Mouse (Mus musculus) MEL-GATA-1-ER (cell line): ENCODE results near the gene Cttnbp2.
"Not testable (repeated sequence)": the region's sequence is repeated elsewhere in the genome, so short reads cannot be mapped to it uniquely, and the experiment has no call there.

Experiments
- DNase-seq: peaks from one replicate; pipeline ENCODE4 v3.0.0-alpha.2; 2012; ENCODE audit warnings: low read depth; ENCODE audit errors: extremely low read depth

Gene Cttnbp2

GRCm38 (mm10) chr6:18420660-18421059 is 94.0 kb downstream of the Cttnbp2 start:
- DNase-seq: no peak

GRCm38 (mm10) chr6:18417866-18418454 is 96.7 kb downstream of the Cttnbp2 start:
- no peak for DNase-seq

GRCm38 (mm10) chr6:18415961-18416360 is 98.7 kb downstream of the Cttnbp2 start:
- DNase-seq: peak; percentile 69

- DNase-seq: no peak
Observed at GRCm38 (mm10) chr6:18411505-18412225, 103.0 kb downstream of the Cttnbp2 start.

DNA sequence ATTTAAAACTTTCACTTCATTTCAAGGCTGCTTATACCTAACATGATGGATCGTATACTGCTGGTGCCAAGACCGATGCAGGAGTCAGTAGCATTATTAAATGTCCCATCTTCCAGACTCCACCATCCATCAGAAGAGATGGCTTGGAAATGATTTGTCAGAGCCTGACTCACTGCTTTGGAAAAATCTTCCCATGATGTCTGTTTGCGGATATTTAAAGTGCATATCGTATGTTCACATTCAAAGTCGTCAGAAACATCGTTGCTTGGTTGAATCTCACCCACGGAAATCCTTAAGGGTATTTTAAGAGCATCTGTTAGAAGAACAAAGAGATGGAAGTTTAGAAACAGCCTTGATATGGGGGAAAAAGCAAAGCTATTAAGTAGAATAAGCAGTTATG is 106.2 kb downstream of the Cttnbp2 start:
- no peak for DNase-seq

GRCm38 (mm10) chr6:18401066-18401674 is 113.5 kb downstream of the Cttnbp2 start:
- no peak for DNase-seq

DNA sequence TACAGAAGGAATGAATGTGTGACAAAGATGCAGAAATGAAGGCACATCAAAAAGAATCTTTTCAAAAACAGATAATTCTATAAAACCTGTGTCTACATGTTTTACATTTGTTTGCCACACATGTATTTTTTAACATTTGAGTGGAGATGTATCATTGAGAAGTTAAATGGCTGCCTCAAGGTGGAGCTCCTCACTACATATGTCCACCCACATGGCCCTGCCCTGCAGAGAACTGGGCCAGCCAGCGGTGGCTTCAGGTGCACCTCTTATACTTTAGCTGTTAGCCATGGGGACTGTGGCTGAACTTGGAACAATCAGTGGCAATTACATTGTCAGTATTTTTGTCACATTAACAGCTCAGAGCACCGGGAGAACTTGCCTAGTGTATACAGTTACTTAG is 133.3 kb downstream of the Cttnbp2 start:
- DNase-seq: no peak

GRCm38 (mm10) chr6:18380300-18381202 is 134.1 kb downstream of the Cttnbp2 start:
- peak; percentile 76 for DNase-seq

DNA sequence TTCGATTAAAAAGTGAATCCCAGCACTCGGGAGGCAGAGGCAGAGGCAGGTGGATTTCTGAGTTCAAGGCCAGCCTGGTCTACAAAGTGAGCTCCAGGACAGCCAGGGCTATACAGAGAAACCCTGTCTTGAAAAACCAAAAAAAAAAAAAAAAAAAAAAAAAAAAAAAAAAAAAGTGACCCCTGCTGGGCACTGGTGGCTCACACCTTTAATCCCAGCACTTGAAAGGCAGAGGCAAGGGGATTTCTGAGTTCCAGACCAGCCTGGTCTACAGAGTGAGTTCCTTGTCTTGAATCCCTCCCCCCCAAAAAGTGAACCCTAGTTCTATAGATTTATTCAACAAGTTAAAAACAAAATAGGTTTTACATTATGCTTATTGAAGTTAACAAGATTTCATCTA is 136.9 kb downstream of the Cttnbp2 start:
- DNase-seq: not testable (repeated sequence)

- DNase-seq: no peak
Observed at GRCm38 (mm10) chr6:18374744-18375143, 139.9 kb downstream of the Cttnbp2 start.

DNA sequence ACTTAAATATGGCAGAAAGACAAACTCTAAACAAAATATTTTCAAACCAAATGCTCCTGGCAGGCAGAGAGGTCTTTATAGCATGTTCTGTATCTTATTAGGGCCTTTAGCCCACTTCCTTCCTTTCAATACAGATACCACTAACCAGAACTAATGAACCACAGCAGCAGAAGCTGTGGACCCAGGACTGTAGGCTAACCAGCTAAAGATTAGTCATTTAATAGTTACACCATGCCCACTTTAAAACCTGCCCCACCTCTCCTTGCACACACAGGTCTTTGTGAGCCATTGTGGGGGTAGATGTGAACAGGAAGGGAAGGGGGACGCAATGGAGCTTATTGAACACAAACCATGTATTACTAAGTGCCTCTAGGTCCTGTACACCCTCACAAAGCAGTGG is 141.0 kb downstream of the Cttnbp2 start:
- DNase-seq: peak; percentile 20

- DNase-seq: peak; percentile 64
Observed at GRCm38 (mm10) chr6:18372447-18373228, 142.0 kb downstream of the Cttnbp2 start.

DNA sequence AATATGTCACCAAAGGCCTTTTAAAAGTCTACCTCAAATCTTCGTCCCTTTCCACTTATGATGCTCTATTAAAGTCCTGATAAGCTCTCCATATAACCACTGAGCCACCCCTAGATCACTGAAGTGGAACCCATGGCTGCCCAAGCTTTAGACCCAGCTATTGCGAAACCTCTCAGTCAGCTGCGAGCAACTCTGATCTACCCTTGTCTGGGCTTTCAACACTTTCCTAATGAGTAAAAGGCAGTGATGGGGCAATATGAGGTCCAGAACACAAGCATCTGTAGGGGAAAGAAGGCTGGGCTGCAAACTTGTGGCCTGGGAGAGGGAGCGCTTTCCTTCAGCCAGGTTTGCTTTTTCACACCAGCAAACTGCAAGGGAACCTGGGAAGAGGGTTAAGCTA is 144.9 kb downstream of the Cttnbp2 start:
- DNase-seq: no peak

- DNase-seq: no peak
Observed at GRCm38 (mm10) chr6:18369054-18369453, 145.6 kb downstream of the Cttnbp2 start.

DNA sequence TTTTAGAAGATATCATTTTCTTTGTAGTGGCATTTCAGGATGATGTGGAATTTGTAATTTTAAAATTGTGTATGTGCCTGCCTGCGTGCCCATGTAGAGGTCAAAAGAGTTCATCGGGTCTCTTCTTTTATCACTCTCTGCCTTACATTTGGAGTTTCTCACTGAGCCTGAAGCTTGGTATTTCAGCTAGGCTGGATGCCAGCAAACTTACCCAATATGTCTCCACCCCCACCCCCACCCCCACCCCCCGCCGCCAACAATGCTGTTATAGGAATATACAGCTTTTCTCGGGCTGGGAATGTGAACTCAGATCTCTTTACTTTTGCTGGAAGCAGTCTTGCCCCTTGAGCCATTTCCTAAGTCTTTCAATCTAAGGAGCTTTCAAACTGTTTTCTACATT is 152.4 kb downstream of the Cttnbp2 start:
- no peak for DNase-seq

DNA sequence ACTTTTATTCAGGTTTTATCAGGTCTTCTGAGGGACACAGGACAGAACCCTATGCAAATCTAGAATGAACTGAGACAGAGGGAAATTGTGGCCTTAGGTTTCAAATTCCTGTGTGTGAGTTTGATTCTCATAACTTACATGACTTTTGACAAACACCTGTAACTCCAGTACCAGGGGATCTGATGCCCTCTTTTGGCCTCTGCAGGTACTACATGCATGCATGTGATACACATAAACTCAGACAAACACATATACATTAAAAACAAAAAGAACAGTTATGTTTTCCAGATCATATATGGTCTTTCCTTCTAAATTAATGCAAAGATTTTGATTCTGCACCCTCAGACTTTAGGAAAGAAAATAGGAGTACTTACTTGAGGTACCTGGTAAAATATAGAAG is 153.7 kb downstream of the Cttnbp2 start:
- no peak for DNase-seq

- DNase-seq: no peak
Observed at GRCm38 (mm10) chr6:18360154-18360553, 154.5 kb downstream of the Cttnbp2 start.

DNA sequence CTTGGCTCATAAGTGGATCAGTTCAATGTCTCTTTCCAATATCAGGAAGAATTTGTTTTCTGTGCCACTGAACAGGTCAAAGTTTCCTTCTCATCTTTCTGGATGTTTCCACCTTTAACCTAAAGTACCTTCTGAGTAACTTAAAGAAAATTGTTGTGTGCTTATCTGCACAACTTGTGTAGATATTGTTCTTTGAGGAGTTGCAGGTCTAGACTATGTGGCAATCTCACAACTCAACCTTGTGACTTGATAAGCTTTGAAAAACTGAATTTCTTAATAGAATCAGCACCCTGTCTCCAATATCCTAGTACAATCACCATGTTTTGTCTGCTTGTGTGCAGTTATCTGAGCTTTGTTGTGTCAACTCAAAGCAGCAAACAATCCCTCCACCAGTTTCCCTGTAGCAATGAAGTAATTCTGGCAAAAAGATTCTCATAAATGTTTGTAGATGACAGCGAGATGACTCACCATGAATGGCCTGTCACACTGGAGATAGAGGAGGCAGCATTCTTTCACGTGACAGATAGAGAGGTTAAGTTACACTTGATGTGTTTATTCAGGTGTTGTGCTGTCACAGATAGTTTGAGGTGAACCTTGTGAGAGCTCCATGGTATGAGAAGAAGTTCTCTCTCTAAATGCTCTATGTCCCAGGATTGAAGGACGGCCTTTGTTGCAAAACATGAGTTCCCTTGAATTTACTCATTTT is 165.3 kb downstream of the Cttnbp2 start:
- no peak for DNase-seq

DNA sequence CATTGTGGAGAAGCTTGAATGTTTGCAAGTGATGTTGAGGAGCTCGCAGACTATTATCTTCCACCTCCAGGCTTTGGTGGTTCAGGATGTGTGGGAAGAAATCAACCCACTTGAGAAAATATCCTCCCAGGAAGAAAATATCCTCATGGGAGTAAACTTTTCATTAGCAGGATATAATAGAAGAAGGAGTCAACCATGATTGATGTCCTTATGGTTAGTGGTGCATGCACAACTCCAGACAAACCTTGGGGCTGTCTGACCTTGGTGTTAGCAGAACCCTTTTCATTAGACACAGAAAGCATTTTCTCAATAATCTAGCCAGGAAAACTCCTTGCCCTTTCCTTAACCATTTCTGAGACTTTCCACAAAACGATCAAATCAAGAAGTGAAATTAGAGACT is 170.4 kb downstream of the Cttnbp2 start:
- DNase-seq: no peak

GRCm38 (mm10) chr6:18338307-18338706 is 176.3 kb downstream of the Cttnbp2 start:
- DNase-seq: no peak
